Mouse (Mus musculus) olfactory bulb, adult 2 months (tissue): ENCODE measurements at regions not wholly inside any gene's neighbourhood (a gene's known extent, or its start where the extent isn't known, plus 50 kb on each side); places are given as distances from the start of the nearest gene placed in this dataset.

ENCODE experiments used
- CTCF ChIP-seq: fragments of 200-500 bp; IDR thresholded peaks from 2 replicates; pipeline ENCODE4 v1.5.1; 2012; ENCODE audit warnings: low read depth, mild to moderate bottlenecking, low read length, moderate library complexity; ENCODE audit not compliant: insufficient read depth
- POLR2A ChIP-seq: fragments of 200-500 bp; IDR thresholded peaks from 2 replicates; pipeline ENCODE4 v1.6.1; 2012; ENCODE audit warnings: mild to moderate bottlenecking, low read depth, low read length, moderate library complexity; ENCODE audit not compliant: insufficient read depth

GRCm38 (mm10) chr4:84092509-84092908, 567.2 kb downstream of the Ccdc171 start:
- TF ChIP-seq CTCF = no peak
- TF ChIP-seq POLR2A = no peak
